Mouse (Mus musculus) cerebellum, adult 2 months (tissue): ENCODE measurements at regions not wholly inside any gene's neighbourhood (a gene's known extent, or its start where the extent isn't known, plus 50 kb on each side); places are given as distances from the start of the nearest gene placed in this dataset.

Experiments used
- DNase-seq, 2 experiments: peaks; one replicate each; pipeline ENCODE4 v3.0.0; 2021
- H3K27ac ChIP-seq: fragments of 200-500 bp; 2 replicates; pipeline ENCODE4 v1.5.1; 2012; ENCODE audit warnings: low read length, control low read depth, inconsistent platforms; ENCODE audit not compliant: insufficient read depth
- H3K27me3 ChIP-seq: fragments of 200-500 bp; 2 replicates; pipeline ENCODE4 v1.6.1; 2012; ENCODE audit warnings: inconsistent platforms, mild to moderate bottlenecking, low read length, moderate library complexity; ENCODE audit not compliant: control insufficient read depth, insufficient read depth
- H3K4me1 ChIP-seq: fragments of 200-500 bp; 2 replicates; pipeline ENCODE4 v1.6.1; 2011; ENCODE audit warnings: low read length; ENCODE audit not compliant: control insufficient read depth, insufficient read depth
- H3K4me3 ChIP-seq: fragments of 200-500 bp; replicated peaks from 2 replicates; pipeline ENCODE3; 2011; ENCODE audit warnings: mild to moderate bottlenecking, low read depth, low read length, control low read depth; ENCODE audit not compliant: insufficient read depth
- CTCF ChIP-seq: fragments of 200-500 bp; IDR thresholded peaks from 2 replicates; pipeline ENCODE4 v1.5.1; 2011; ENCODE audit warnings: low read depth, mild to moderate bottlenecking, control low read depth, low read length, moderate library complexity, borderline replicate concordance; ENCODE audit not compliant: insufficient read depth
- POLR2A ChIP-seq: fragments of 200-500 bp; IDR thresholded peaks from 2 replicates; pipeline ENCODE4 v1.6.1; 2011; ENCODE audit warnings: low read length, control low read depth, borderline replicate concordance; ENCODE audit not compliant: insufficient read depth
- WGBS: fragments of 180-500 bp; shearing (Covaris S2); methylation state at CpG from one replicate; pipeline ENCODE4 v1.1.7; 2018; 5-methylcytosine and 5-hydroxymethylcytosine counted together

DNA sequence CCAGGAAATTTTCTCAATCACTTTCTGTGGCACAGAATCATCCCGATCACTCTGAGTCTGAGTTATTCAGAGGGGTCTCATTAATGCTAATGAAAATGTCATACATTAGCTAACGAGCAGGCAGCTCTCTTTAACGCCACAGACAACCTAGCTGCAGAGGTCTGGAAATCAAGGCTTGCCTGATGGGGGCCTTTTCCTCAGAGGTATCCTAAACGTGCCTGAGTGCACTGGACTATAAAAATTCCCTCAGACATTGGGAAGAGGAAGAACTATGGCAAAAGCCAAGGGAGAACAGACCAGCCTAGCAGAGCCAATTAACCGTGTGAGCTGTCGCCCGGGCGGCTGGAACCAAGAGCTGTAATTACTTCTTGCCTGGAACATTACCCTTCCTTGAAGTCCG is 245.5 kb downstream of the Adgra3 start:
- no peak overlapping the region for H3K4me3 ChIP-seq
- WGBS, result 71% methylated on average over 9 of the region's 9 CpGs
- TF ChIP-seq CTCF, result no peak
- no peak for TF ChIP-seq POLR2A

GRCm38 (mm10) chr5:49788494-49789160 is 263.9 kb upstream of the Kcnip4 start:
- DNase-seq, result peak; percentile 79 to 86
- WGBS, result 12% methylated on average over 11 of the region's 11 CpGs
- peak overlapping the region; percentile 6 for H3K4me3 ChIP-seq
- no peaks in the 10 kb centered on the region for H3K27me3 ChIP-seq
- TF ChIP-seq CTCF, result no peak
- TF ChIP-seq POLR2A, result peak; percentile 49; the same call in 1 of the 2 replicates
- H3K4me1 ChIP-seq, result peaks cover 9% of the 10 kb centered on the region; the same call in 1 of the 2 replicates
- peak overlapping the region; percentile 47 for H3K27ac ChIP-seq

More for the DNA sequence above, 245.5 kb downstream of the Adgra3 start:
- no peak overlapping the region for H3K27ac ChIP-seq
- peaks cover 26% of the 10 kb centered on the region for H3K4me1 ChIP-seq
- H3K27me3 ChIP-seq, result no peaks in the 10 kb centered on the region
- peak in 1 of 2 experiments; percentile 12 for DNase-seq

GRCm38 (mm10) chr5:49783728-49784127 is 259.0 kb upstream of the Kcnip4 start:
- H3K27me3 ChIP-seq, result no peaks in the 10 kb centered on the region
- 32% methylated on average over 3 of the region's 3 CpGs for WGBS
- TF ChIP-seq CTCF (no peak), POLR2A (no peak)
- DNase-seq, result peak in 1 of 2 experiments; percentile 6
- no peak overlapping the region for H3K4me3 ChIP-seq
- peaks cover 6% of the 10 kb centered on the region; the same call in 1 of the 2 replicates for H3K4me1 ChIP-seq
- no peak overlapping the region for H3K27ac ChIP-seq

GRCm38 (mm10) chr5:49761054-49761453 is 236.3 kb upstream of the Kcnip4 start:
- Histone ChIP-seq H3K4me1 (no peaks in the 10 kb centered on the region), H3K4me3 (no peak overlapping the region), H3K27me3 (no peaks in the 10 kb centered on the region), H3K27ac (no peak overlapping the region)
- no peak for DNase-seq
- WGBS, result 80% methylated on average over 4 of the region's 4 CpGs
- TF ChIP-seq POLR2A (no peak), CTCF (no peak)

DNA sequence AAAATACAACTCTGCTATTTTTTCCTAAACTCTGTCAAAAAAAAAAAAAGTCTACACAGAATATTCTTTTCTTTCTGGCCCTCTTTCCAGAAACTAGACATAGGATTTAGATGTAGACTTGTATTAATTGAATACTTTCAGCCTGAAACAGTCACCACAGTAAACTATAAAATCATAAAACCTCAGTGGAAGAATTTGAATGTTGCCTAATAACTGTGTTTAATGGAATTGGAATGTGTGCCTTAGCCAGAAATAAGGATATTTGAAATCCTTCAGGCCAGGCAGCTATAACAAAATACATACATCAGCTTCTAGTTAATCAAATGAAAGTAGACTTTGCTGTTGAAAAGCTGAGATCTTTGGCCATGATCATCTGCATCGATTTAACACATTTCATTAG is 230.8 kb upstream of the Kcnip4 start:
- H3K27ac ChIP-seq, result no peak overlapping the region
- WGBS, result 88% methylated on average over 1 of the region's 1 CpGs
- DNase-seq, result no peak
- no peaks in the 10 kb centered on the region for H3K4me1 ChIP-seq
- TF ChIP-seq CTCF (no peak), POLR2A (no peak)
- no peaks in the 10 kb centered on the region for H3K27me3 ChIP-seq
- no peak overlapping the region for H3K4me3 ChIP-seq

DNA sequence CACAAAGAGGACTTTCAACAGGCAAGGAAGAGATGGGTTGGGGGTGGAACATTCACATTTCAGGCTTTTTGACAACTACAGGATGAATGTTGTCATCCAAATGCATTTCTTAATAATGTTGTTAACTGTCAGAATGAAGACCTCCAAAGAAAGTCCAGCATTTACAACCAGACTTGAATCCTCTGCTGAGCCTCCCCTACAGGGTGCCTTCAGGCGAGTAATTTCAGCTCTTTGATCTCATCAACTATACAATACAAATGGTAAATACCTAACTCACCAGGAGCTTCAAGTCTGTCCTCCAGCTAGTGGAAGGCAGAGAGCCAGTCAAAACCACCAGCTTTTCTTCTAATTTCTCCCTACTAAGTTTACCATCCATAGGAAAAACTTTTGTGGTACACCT is 187.9 kb upstream of the Kcnip4 start:
- 70% methylated on average over 1 of the region's 1 CpGs for WGBS
- Histone ChIP-seq H3K27me3 (no peaks in the 10 kb centered on the region), H3K4me1 (no peaks in the 10 kb centered on the region), H3K4me3 (no peak overlapping the region), H3K27ac (no peak overlapping the region)
- TF ChIP-seq CTCF, result no peak
- TF ChIP-seq POLR2A, result no peak
- no peak for DNase-seq

GRCm38 (mm10) chr5:49682156-49682555 is 157.4 kb upstream of the Kcnip4 start:
- peaks cover 8% of the 10 kb centered on the region; the same call in 1 of the 2 replicates for H3K4me1 ChIP-seq
- H3K27me3 ChIP-seq, result no peaks in the 10 kb centered on the region
- no peak overlapping the region for H3K4me3 ChIP-seq
- TF ChIP-seq CTCF (no peak), POLR2A (no peak)
- DNase-seq, result peak in 1 of 2 experiments; percentile 49
- H3K27ac ChIP-seq, result no peak overlapping the region
- 11% methylated on average over 4 of the region's 4 CpGs for WGBS

DNA sequence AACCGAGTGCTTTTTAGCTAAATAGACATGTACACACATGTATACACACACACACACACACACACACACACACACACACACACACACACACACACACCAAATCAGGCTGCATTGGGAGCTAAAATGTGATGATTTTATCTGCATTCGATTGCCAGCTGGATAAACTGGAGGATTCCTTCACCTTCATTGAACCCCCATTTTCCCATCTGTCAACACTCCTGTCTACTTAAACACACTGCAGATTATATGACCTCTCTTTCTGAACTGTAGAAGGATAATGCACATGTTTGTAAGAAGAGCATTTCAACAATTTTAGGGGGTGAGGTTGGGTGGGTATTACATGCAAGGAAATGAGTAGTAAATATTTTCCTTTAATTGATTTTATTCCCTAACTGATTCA is 156.8 kb upstream of the Kcnip4 start:
- Histone ChIP-seq H3K27me3 (no peaks in the 10 kb centered on the region), H3K4me3 (no peak overlapping the region), H3K4me1 (peaks cover 8% of the 10 kb centered on the region; the same call in 1 of the 2 replicates), H3K27ac (no peak overlapping the region; the same call in 1 of the 2 replicates)
- WGBS, result 24% methylated on average over 2 of the region's 2 CpGs
- TF ChIP-seq POLR2A (no peak), CTCF (no peak)
- peak; percentile 17 to 49 for DNase-seq
